In the genomic region with DNA sequence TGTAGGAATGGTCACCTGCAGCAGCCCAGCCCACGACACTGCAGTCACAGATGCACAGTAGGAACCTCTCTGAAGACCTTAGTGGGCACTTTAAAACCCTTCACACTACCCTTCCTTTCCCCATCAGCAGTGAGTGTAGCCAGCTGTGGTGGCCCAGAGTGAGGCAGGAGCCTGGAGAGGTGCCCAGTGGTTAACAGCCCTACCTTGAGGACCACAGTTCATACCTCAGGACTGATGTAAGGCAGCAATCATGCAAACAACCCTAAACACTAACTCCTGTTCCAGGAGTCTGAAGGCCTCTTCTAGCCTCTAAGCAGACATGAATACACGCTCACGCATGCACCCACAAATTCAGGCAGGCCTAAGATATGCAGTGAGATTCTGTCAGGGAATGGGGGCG, we compare ENCODE assay signal across 20 mouse cellular contexts. TPM values are rescaled to one million over a fixed set of nuclear protein-coding genes. Genes with fewer than 3 reads are reported as not detected.
DNase-seq lines count a peak whose midpoint lies in the region; TF ChIP-seq lines count a peak whose summit lies in the region.
"Had no signal": no experiment of that assay in that cellular context is flagged by ENCODE, and none has a peak within 500 bp of the region (broad histone marks: within the 10 kb centered on the region; RNA-seq: fewer than 3 reads in every experiment).

No protein-coding gene starts in this region.

- no peak for TF ChIP-seq CTCF in gastrocnemius, adult 2 months (IDR thresholded peaks at IDR 0.05)
- no peak for TF ChIP-seq CTCF in lung, adult 2 months (IDR thresholded peaks at IDR 0.05; ENCODE audit: insufficient read depth, low read length)

- H3K4me3 ChIP-seq in gastrocnemius, adult 2 months: no peak overlapping the region
- no peak overlapping the region for H3K4me3 ChIP-seq in lung, adult 2 months (replicated peaks; ENCODE audit: extremely low read depth, low read depth, low read length)
- H3K4me3 ChIP-seq: embryonic facial prominence, embryonic 13.5 days; forebrain, embryonic 13.5 days; heart, embryonic 10.5 days; hindbrain, embryonic 13.5 days had no signal

- no peak for TF ChIP-seq POLR2A in lung, adult 2 months (IDR thresholded peaks at IDR 0.05; ENCODE audit: borderline replicate concordance, extremely low read depth, low read depth, low read length)

- H3K4me1 ChIP-seq in lung, adult 2 months (ENCODE audit: control insufficient read depth, insufficient read depth, low read length): peaks cover 29% of the 10 kb centered on the region

- peak overlapping the region; percentile 39 for H3K27ac ChIP-seq in gastrocnemius, adult 2 months
- H3K27ac ChIP-seq: embryonic facial prominence, embryonic 13.5 days; forebrain, embryonic 13.5 days; heart, embryonic 10.5 days had no signal

- DNase-seq in gastrocnemius, adult 2 months: no peak
- no peak for DNase-seq in gastrocnemius, postnatal 4 days (ENCODE audit: low spot score in 2 of 2)
- DNase-seq in lung, adult 18-20 months: peak; percentile 54 to 67
- DNase-seq in lung, adult 2 months: no peak
- peak; percentile 36 for DNase-seq in lung, postnatal 14 days
- no peak for DNase-seq in heart, adult 9 months (ENCODE audit: low spot score in 2 of 2)
- DNase-seq in cerebellum, postnatal 36 days: no peak
- DNase-seq: adrenal gland, postnatal 14 days; cerebellum, adult 11-12 months; cerebellum, adult 9-10 months; cerebellum, postnatal 25 days; forebrain, postnatal 0 days; gastrocnemius, postnatal 25 days; heart, adult 11 months; heart, postnatal 10 days; heart, postnatal 4 days had no signal

- 77% methylated on average over 4 of the region's 4 CpGs for WGBS in lung, adult 2 months

- intact Hi-C loops in gastrocnemius, adult 2 months (cut with DNase I): loop anchor here (5.0 kb wide), 2 partner anchors 33 to 53 kb away; partner anchors contain the start of gene Spen

RNA-seq across cellular contexts. Expression of gene Spen, which starts 33.9 kb away (rescaled TPM):
- total RNA-seq in gastrocnemius, adult 2 months (2021): 10 to 100 TPM; 23.3 to 25.1 TPM
- 10 to 100 TPM; 32.7 to 32.9 TPM for total RNA-seq in gastrocnemius, postnatal 4 days (2021)
- polyA plus RNA-seq in lung, adult 2 months (2012; rRNA removed): 27.1 and 30.4 TPM in 2 replicates

Comparison
In these comparisons a context has a peak if more than half of its experiments do, and no peak if none do; other contexts are left out.
1. DNase-seq: peak in lung, adult 18-20 months (2 of 2) and lung, postnatal 14 days (single experiment); none in gastrocnemius, adult 2 months (single experiment), gastrocnemius, postnatal 4 days (0 of 2), lung, adult 2 months (single experiment), heart, adult 9 months (0 of 2) and cerebellum, postnatal 36 days (0 of 2).